Mouse (Mus musculus) thymus, adult 2 months (tissue): ENCODE results near the gene Rgma. TPM values are rescaled to one million over a fixed set of nuclear protein-coding genes. Genes with fewer than 3 reads are reported as not detected.

Experiments
- DNase-seq: peaks from one replicate; pipeline ENCODE4 v3.0.0; 2021
- H3K27ac ChIP-seq: fragments of 200-500 bp; 2 replicates; pipeline ENCODE4 v1.5.1; 2012; ENCODE audit warnings: low read length, control low read depth; ENCODE audit not compliant: control insufficient read depth, insufficient read depth
- H3K27me3 ChIP-seq: fragments of 200-500 bp; 2 replicates; pipeline ENCODE4 v1.6.1; 2012; ENCODE audit warnings: mild to moderate bottlenecking, low read length, moderate library complexity, mixed read lengths; ENCODE audit not compliant: control insufficient read depth, insufficient read depth
- H3K36me3 ChIP-seq: fragments of 200-500 bp; 2 replicates; pipeline ENCODE4 v1.6.1; 2012; ENCODE audit warnings: mild to moderate bottlenecking, low read length, moderate library complexity; ENCODE audit not compliant: control insufficient read depth, insufficient read depth
- H3K4me1 ChIP-seq: fragments of 200-500 bp; replicated peaks from 2 replicates; pipeline ENCODE4 v1.6.1; 2012; ENCODE audit warnings: low read length; ENCODE audit not compliant: control insufficient read depth, insufficient read depth
- H3K4me3 ChIP-seq: fragments of 200-500 bp; 2 replicates; pipeline ENCODE4 v1.5.1; 2012; ENCODE audit warnings: mild to moderate bottlenecking, low read length, control low read depth, moderate library complexity; ENCODE audit not compliant: control insufficient read depth, insufficient read depth
- CTCF ChIP-seq: fragments of 200-500 bp; IDR thresholded peaks from 2 replicates; pipeline ENCODE4 v1.5.1; 2012; ENCODE audit warnings: mild to moderate bottlenecking, control low read depth, low read length, moderate library complexity, borderline replicate concordance; ENCODE audit not compliant: control insufficient read depth, poor library complexity, insufficient read depth; ENCODE audit errors: extremely low read depth
- POLR2A ChIP-seq: fragments of 200-500 bp; IDR thresholded peaks from 2 replicates; pipeline ENCODE4 v1.6.1; 2012; ENCODE audit warnings: mild to moderate bottlenecking, low read length, control low read depth, moderate library complexity; ENCODE audit not compliant: control insufficient read depth, poor library complexity, insufficient read depth; ENCODE audit errors: extremely low read depth
- WGBS: fragments of 180-500 bp; shearing (Covaris S2); methylation state at CpG from one replicate; pipeline ENCODE4 v1.1.7; 2018; 5-methylcytosine and 5-hydroxymethylcytosine counted together
- polyA plus RNA-seq: library from polyadenylated mRNA; depleted of rRNA; stranded (reverse); fragments of >200 nt; gene quantifications from 2 replicates; pipeline ENCODE4 v1.2.3, GENCODE M21; 2012

Gene Rgma
- polyA plus RNA-seq, 1 experiment: 13.3 TPM

DNA sequence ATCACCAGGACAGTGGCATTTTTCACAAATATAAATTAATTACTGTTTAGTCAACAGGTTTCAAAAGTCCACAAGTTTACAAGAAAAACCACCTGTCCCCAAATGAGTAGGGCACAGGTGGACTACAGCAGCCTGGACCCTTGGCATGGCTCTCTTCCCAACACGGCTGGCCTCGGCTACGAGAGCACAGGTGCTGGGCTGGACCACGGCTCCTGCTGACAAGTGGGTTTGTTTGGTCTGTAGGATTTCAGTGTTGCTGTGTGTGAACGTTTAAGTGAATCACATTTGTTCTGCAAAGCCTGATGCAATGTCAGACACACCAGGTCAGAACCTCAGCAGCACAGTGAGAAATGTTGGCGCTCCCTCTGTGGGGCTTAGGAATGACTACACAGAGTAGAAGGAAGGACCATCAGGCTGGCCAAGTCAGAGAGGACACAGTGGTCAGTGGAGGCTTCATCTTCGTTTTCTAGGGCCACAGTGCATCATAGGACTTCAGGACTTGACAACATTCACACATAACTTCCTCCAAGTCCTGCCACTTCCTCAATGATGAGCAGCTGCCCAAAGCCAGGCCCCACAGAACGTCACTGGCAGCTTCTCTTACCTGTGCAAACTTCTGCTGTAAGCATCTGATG lies 51.6 kb downstream of the Rgma start:
- H3K27ac ChIP-seq: no peak overlapping the region
- H3K4me1 ChIP-seq: no peaks in the 10 kb centered on the region
- no peaks in the 10 kb centered on the region for H3K27me3 ChIP-seq
- TF ChIP-seq CTCF (no peak), POLR2A (no peak)
- WGBS: 82% methylated on average over 8 of the region's 8 CpGs
- peaks cover 34% of the 10 kb centered on the region for H3K36me3 ChIP-seq
- H3K4me3 ChIP-seq: no peak overlapping the region
- DNase-seq: no peak

DNA sequence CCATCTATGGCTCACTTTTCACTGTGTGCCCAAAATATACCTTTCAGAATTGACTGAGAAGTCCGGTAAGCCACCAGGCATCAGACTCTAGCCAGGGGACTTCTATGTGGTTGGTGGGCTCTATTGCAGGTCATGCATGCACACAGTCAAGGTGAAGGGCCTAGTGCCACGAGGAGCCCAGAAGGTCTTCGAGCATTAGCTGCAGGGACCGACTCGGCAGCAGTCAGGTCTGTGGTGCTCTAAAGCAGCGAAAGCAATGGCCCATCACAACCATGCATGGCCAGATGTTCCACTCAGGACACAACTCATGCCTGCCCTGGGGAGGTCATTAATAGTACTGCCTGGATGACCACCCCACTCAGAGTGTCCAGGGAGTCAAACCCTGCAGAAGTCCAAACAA lies 52.5 kb downstream of the Rgma start:
- 97% methylated on average over 6 of the region's 6 CpGs for WGBS
- TF ChIP-seq CTCF: no peak
- no peak for TF ChIP-seq POLR2A
- Histone ChIP-seq H3K4me3 (no peak overlapping the region), H3K4me1 (no peaks in the 10 kb centered on the region), H3K27ac (no peak overlapping the region), H3K36me3 (peaks cover 37% of the 10 kb centered on the region), H3K27me3 (no peaks in the 10 kb centered on the region)
- no peak for DNase-seq

DNA sequence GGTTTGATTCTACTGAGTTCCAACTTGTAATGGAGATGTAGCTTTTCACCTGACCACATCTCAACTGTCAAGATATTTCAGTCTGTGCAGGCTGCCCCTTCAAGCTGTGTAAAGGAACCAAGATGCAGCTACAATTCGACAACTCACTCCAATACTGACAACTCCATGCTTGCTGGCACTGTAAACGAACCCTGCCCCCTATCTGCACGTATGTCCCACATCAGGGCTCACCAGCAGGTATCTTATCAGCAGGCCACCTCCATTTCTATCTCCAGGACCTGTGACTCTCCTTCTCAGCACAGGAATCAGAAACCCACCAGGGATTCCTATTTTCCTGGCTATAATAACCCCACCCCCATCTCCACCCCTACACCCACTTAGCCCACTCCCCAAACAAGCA lies 53.2 kb downstream of the Rgma start:
- H3K4me1 ChIP-seq: no peaks in the 10 kb centered on the region
- TF ChIP-seq CTCF (no peak), POLR2A (no peak)
- H3K36me3 ChIP-seq: peaks cover 43% of the 10 kb centered on the region
- no peak overlapping the region for H3K4me3 ChIP-seq
- no peak overlapping the region for H3K27ac ChIP-seq
- WGBS: 98% methylated on average over 3 of the region's 3 CpGs
- H3K27me3 ChIP-seq: no peaks in the 10 kb centered on the region
- DNase-seq: no peak

DNA sequence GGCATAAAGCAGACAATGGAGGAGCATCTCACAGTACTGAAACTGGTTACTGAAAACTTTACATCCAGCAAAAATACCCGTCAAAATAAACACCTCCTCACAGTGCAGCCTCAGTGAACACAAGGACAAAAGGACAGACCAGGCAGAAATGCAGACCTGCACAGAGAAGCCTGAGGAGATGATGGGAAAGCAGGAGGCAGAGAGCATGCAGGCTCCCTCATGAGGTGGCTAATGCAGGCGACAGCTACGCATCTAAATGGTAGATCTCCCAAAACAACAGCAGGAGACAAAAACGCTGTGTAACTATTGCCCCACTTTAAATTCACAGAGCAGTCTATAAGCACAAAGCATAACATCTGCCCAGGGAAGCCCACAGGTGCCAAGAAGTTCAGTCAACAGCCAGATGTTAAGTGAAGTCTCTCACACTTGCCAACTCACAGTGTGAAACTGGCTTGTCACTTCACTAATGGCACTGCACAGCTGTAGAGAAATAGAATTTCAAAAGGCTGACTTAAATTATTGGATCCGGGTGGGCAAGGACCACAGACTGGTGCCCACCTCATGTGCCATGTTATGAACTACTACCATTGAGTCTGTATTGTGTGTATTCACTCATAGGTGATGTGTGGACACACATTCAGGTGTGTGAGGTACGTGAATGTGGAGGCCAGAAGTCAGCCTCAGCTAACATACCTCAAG lies 58.5 kb downstream of the Rgma start:
- 98% methylated on average over 6 of the region's 6 CpGs for WGBS
- no peak for TF ChIP-seq CTCF
- no peak for TF ChIP-seq POLR2A
- H3K36me3 ChIP-seq: peaks cover 81% of the 10 kb centered on the region
- H3K27me3 ChIP-seq: no peaks in the 10 kb centered on the region
- DNase-seq: no peak
- no peaks in the 10 kb centered on the region for H3K4me1 ChIP-seq
- H3K27ac ChIP-seq: no peak overlapping the region
- H3K4me3 ChIP-seq: no peak overlapping the region

DNA sequence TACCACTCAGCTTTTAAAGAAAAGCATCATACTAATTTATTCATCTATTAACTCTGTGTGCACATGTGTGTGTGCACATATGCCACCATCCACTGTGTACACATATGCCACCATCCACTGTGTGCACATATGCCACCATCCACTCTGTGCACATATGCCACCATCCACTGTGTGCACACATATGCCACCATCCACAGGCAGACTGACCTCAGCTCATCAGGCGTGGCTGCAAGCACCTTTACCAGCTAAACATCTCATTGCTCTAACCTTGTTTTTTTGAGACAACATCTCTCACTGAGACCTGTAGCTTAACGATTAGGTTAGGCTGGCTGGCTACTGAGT lies 59.0 kb downstream of the Rgma start:
- peaks cover 81% of the 10 kb centered on the region for H3K36me3 ChIP-seq
- TF ChIP-seq POLR2A: no peak
- no peak for TF ChIP-seq CTCF
- 95% methylated on average over 2 of the region's 2 CpGs for WGBS
- H3K4me1 ChIP-seq: no peaks in the 10 kb centered on the region
- no peak for DNase-seq
- H3K4me3 ChIP-seq: no peak overlapping the region
- no peaks in the 10 kb centered on the region for H3K27me3 ChIP-seq
- no peak overlapping the region for H3K27ac ChIP-seq

DNA sequence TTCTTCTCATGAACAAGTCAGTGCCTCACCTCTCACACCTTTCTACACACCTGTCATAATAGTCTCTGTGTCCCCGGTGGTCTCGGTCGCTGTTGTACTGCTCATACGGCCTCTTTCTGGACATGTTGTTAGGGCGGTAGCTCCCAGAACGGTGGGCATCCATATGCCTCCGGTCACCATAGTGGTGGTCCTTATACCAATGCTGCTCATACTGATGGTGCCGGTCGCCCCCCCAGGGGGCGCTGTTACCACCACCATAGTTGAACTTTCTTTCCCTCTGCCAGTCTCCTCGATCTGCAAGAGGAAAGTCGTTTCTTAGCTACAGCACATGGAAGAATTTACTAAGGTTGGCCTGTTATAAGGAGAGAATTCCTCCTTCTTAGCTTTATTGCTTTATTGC lies 60.4 kb downstream of the Rgma start:
- Histone ChIP-seq H3K4me3 (no peak overlapping the region), H3K27ac (no peak overlapping the region), H3K36me3 (peaks cover 81% of the 10 kb centered on the region), H3K4me1 (no peaks in the 10 kb centered on the region), H3K27me3 (no peaks in the 10 kb centered on the region)
- WGBS: 87% methylated on average over 12 of the region's 12 CpGs
- DNase-seq: peak; percentile 42
- TF ChIP-seq CTCF (peak; percentile 58; the same call in 1 of the 2 replicates), POLR2A (no peak)
